Mouse (Mus musculus) ES-Bruce4 (cell line): Measurements from ENCODE around the gene Apbb2. TPM values are rescaled to one million over a fixed set of nuclear protein-coding genes. Genes with fewer than 3 reads are reported as not detected.

Source experiments
- H3K27ac ChIP-seq: 2 replicates; pipeline ENCODE4 v1.5.1; 2012; ENCODE audit warnings: low read length, inconsistent platforms; ENCODE audit not compliant: insufficient read depth
- H3K27me3 ChIP-seq: 2 replicates; pipeline ENCODE4 v1.6.1; 2012; ENCODE audit warnings: mild to moderate bottlenecking, low read length, inconsistent platforms; ENCODE audit not compliant: control insufficient read depth, poor library complexity, insufficient read depth, severe bottlenecking
- H3K36me3 ChIP-seq: 2 replicates; pipeline ENCODE4 v1.6.1; 2012; ENCODE audit warnings: inconsistent platforms, mild to moderate bottlenecking, low read length, moderate library complexity; ENCODE audit not compliant: control insufficient read depth, poor library complexity, insufficient read depth, severe bottlenecking
- H3K4me1 ChIP-seq: one replicate; pipeline ENCODE4 v1.8.1; 2011; ENCODE audit warnings: low read length; ENCODE audit not compliant: control insufficient read depth, insufficient read depth
- H3K4me3 ChIP-seq: 2 replicates; pipeline ENCODE4 v1.5.1; 2011; ENCODE audit warnings: low read depth, mild to moderate bottlenecking, low read length
- H3K9ac ChIP-seq: 2 replicates; pipeline ENCODE4 v1.6.1; 2012; ENCODE audit warnings: low read depth, mild to moderate bottlenecking, inconsistent platforms; ENCODE audit not compliant: poor library complexity, severe bottlenecking
- H3K9me3 ChIP-seq: replicated peaks from 2 replicates; pipeline ENCODE4 v1.6.1; 2012; ENCODE audit warnings: mild to moderate bottlenecking, low read length, inconsistent platforms; ENCODE audit not compliant: control insufficient read depth, poor library complexity, insufficient read depth, severe bottlenecking
- CTCF ChIP-seq: IDR thresholded peaks from one replicate; pipeline ENCODE4 v1.8.1; 2011; ENCODE audit warnings: low read depth, low read length
- EP300 ChIP-seq: IDR thresholded peaks from 2 replicates; pipeline ENCODE4 v1.6.1; 2011; ENCODE audit warnings: low read depth, low read length; ENCODE audit not compliant: insufficient read depth
- POLR2A ChIP-seq: IDR thresholded peaks from one replicate; pipeline ENCODE4 v1.8.1; 2011; ENCODE audit warnings: low read length; ENCODE audit not compliant: insufficient read depth
- polyA plus RNA-seq: library from polyadenylated mRNA; stranded (reverse); fragments of >200 nt; gene quantifications from 2 replicates; pipeline ENCODE4 v1.2.4, GENCODE M21; 2011; ENCODE audit warnings: low read depth; ENCODE audit not compliant: missing spikeins, insufficient read depth, insufficient read length

Gene Apbb2
- polyA plus RNA-seq, 1 experiment, result 39.0 TPM

DNA sequence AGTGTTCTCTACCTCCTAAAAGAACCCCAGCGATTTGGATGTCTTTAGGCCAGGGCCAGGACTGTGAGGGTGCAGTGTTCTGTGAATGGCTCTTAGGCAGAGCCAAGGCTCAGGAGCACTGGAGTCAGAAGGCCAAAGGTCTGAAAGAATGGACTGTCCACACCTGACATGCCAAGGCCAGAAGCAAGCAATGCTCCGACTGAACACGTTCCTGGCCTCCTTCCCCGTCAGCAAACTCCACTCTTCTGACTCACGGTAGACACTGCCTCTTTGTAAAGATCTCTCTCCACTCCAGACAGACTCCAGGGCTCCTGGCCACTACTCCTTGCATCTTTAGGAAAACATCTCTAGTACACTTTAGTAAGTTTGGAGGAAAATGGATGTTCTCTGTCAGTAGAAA, 163.3 kb downstream of the Apbb2 start:
- Histone ChIP-seq H3K27ac (no peak overlapping the region), H3K36me3 (no peaks in the 10 kb centered on the region), H3K4me3 (no peak overlapping the region), H3K4me1 (no peaks in the 10 kb centered on the region), H3K9me3 (no peaks in the 10 kb centered on the region), H3K9ac (no peak overlapping the region), H3K27me3 (no peaks in the 10 kb centered on the region)
- no peak for TF ChIP-seq CTCF
- no peak for TF ChIP-seq EP300
- no peak for TF ChIP-seq POLR2A

- H3K36me3 ChIP-seq, result no peaks in the 10 kb centered on the region
- H3K27me3 ChIP-seq, result no peaks in the 10 kb centered on the region
- H3K27ac ChIP-seq, result no peak overlapping the region
- H3K4me3 ChIP-seq, result no peak overlapping the region
- H3K9ac ChIP-seq, result no peak overlapping the region
- no peaks in the 10 kb centered on the region for H3K4me1 ChIP-seq
- no peaks in the 10 kb centered on the region for H3K9me3 ChIP-seq
- TF ChIP-seq POLR2A, result no peak
- no peak for TF ChIP-seq CTCF
- no peak for TF ChIP-seq EP300
Observed at GRCm38 (mm10) chr5:66454826-66455225, 163.8 kb downstream of the Apbb2 start.

- Histone ChIP-seq H3K9ac (no peak overlapping the region), H3K27me3 (no peaks in the 10 kb centered on the region), H3K36me3 (no peaks in the 10 kb centered on the region), H3K4me3 (no peak overlapping the region), H3K27ac (no peak overlapping the region), H3K9me3 (no peaks in the 10 kb centered on the region), H3K4me1 (no peaks in the 10 kb centered on the region)
- TF ChIP-seq POLR2A (no peak), EP300 (no peak), CTCF (no peak)
Observed at GRCm38 (mm10) chr5:66453106-66453505, 165.5 kb downstream of the Apbb2 start.

DNA sequence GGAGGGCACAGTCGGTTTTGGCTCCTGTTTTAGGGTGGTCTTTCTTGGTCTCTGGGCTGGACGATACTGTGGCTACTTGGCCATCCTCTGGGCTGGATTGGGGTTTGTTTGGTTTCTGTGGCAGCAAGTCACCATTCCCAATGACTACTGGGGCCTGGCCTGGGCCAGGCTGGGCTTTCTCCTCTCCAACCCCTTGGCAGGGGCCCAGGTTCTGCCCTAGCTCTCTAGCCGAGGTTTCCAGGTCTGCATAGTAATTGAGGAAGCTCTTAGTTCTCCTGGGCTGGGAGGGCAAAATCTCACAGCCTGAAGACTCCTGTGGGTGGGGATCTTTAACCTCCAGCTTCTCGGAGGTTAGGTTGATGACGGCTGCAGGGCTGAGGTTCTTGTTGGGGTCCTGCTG, 167.0 kb downstream of the Apbb2 start:
- TF ChIP-seq CTCF (no peak), EP300 (no peak), POLR2A (no peak)
- H3K27ac ChIP-seq, result no peak overlapping the region
- no peaks in the 10 kb centered on the region for H3K4me1 ChIP-seq
- H3K36me3 ChIP-seq, result no peaks in the 10 kb centered on the region
- H3K9ac ChIP-seq, result no peak overlapping the region
- no peak overlapping the region for H3K4me3 ChIP-seq
- H3K27me3 ChIP-seq, result no peaks in the 10 kb centered on the region
- no peaks in the 10 kb centered on the region for H3K9me3 ChIP-seq

GRCm38 (mm10) chr5:66445497-66445896, 173.1 kb downstream of the Apbb2 start:
- TF ChIP-seq POLR2A (no peak), CTCF (no peak), EP300 (no peak)

DNA sequence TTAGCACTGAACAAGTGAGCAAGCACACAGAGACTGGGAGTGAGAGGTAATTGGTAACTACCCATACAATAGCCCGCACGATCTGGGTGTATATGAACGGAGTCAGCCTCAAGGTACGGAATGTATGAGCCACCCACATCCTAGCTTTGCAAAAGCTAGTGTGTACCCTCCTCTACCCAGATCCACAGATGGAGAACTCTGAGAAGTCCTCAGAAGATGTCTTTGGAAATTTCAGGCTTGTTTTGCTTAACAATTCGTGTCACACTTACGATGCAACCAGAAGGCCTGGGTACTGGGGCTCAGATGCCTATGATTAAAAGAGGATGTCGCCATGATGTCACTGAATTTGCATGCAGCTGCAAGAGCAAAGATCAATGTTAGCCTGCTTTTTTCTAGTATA, 176.3 kb downstream of the Apbb2 start:
- Histone ChIP-seq H3K27me3 (no peaks in the 10 kb centered on the region), H3K4me1 (no peaks in the 10 kb centered on the region), H3K9me3 (no peaks in the 10 kb centered on the region), H3K27ac (no peak overlapping the region), H3K4me3 (no peak overlapping the region), H3K9ac (no peak overlapping the region), H3K36me3 (no peaks in the 10 kb centered on the region)
- TF ChIP-seq POLR2A (no peak), CTCF (no peak), EP300 (no peak)

More at GRCm38 (mm10) chr5:66445497-66445896, 173.1 kb downstream of the Apbb2 start:
- H3K4me3 ChIP-seq, result no peak overlapping the region
- no peaks in the 10 kb centered on the region for H3K9me3 ChIP-seq
- H3K27me3 ChIP-seq, result no peaks in the 10 kb centered on the region
- H3K9ac ChIP-seq, result no peak overlapping the region
- H3K36me3 ChIP-seq, result no peaks in the 10 kb centered on the region
- no peak overlapping the region for H3K27ac ChIP-seq
- H3K4me1 ChIP-seq, result no peaks in the 10 kb centered on the region

GRCm38 (mm10) chr5:66436791-66437246, 181.8 kb downstream of the Apbb2 start:
- no peaks in the 10 kb centered on the region for H3K36me3 ChIP-seq
- no peaks in the 10 kb centered on the region for H3K9me3 ChIP-seq
- no peak overlapping the region for H3K9ac ChIP-seq
- no peak overlapping the region for H3K27ac ChIP-seq
- no peak overlapping the region for H3K4me3 ChIP-seq
- no peaks in the 10 kb centered on the region for H3K27me3 ChIP-seq
- H3K4me1 ChIP-seq, result no peaks in the 10 kb centered on the region
- TF ChIP-seq EP300, result no peak
- TF ChIP-seq CTCF, result no peak
- TF ChIP-seq POLR2A, result no peak
